Comparison of ENCODE assay signal across 8 mouse cellular contexts in the genomic region with DNA sequence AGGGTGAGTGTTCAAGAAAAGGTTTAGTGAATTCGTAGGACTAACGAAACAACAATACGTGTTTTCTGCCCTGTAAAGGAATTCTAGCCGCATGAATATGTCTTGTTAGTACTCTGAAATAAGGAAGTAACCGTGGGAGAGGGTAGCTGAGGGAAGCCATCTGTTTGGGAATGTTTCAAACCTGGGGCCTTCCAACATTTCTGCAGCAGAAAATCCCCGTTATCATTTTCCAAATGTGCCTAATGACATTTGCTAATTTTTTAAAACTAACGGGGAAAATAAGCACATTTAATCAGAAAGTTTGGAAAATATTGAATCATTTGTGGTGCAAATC. TPM values are rescaled to one million over a fixed set of nuclear protein-coding genes. Genes with fewer than 3 reads are reported as not detected.
A peak's percentile ranks its signal among the peaks of the same experiment; 100 is the strongest.
DNase-seq lines count a peak whose midpoint lies in the region; ATAC-seq and TF ChIP-seq lines count a peak whose summit lies in the region.

No protein-coding gene starts in this region.

- no peaks in the 10 kb centered on the region for H3K27me3 ChIP-seq in heart, embryonic 13.5 days (replicated peaks)
- H3K27me3 ChIP-seq in G1E (ENCODE audit: insufficient read depth, low read length) = no peaks in the 10 kb centered on the region
- no peaks in the 10 kb centered on the region for H3K27me3 ChIP-seq in forebrain, postnatal 0 days (ENCODE audit: insufficient read depth, low read length)

- H3K36me3 ChIP-seq in heart, embryonic 13.5 days = peaks cover 17% of the 10 kb centered on the region
- H3K36me3 ChIP-seq in G1E (replicated peaks) = peaks cover 18% of the 10 kb centered on the region
- H3K36me3 ChIP-seq in forebrain, postnatal 0 days (ENCODE audit: insufficient read depth) = no peaks in the 10 kb centered on the region

- no peak for DNase-seq in heart, adult 8-10 months (ENCODE audit: low spot score)
- no peak for DNase-seq in G1E (ENCODE audit: low spot score)
- DNase-seq in forebrain, postnatal 0 days = no peak
- no peak for DNase-seq in adrenal gland, adult 18-20 months (ENCODE audit: low spot score in 2 of 2)
- no peak for DNase-seq in right cerebral cortex, postnatal 25 days
- no peak for DNase-seq in left cerebral cortex, postnatal 14 days (ENCODE audit: low spot score in 2 of 2)

- no peak for TF ChIP-seq CTCF in G1E (IDR thresholded peaks at IDR 0.05; ENCODE audit: low read depth, low read length)
- no peak for TF ChIP-seq CTCF in forebrain, postnatal 0 days (IDR thresholded peaks at IDR 0.05; ENCODE audit: low read depth)

- intact Hi-C loops in left cerebral cortex, postnatal 14 days (cut with DNase I) = no loop called here

- H3K27ac ChIP-seq in heart, embryonic 13.5 days (replicated peaks) = peak overlapping the region; percentile 91
- peak overlapping the region; percentile 24; the same call in 1 of the 2 replicates for H3K27ac ChIP-seq in forebrain, postnatal 0 days (ENCODE audit: low read depth, low read length)

- H3K4me3 ChIP-seq in heart, embryonic 13.5 days = peak overlapping the region; percentile 78
- peak overlapping the region; percentile 68 for H3K4me3 ChIP-seq in G1E (ENCODE audit: low read depth, low read length)
- H3K4me3 ChIP-seq in forebrain, postnatal 0 days (ENCODE audit: low read depth, low read length) = peak overlapping the region; percentile 65

- WGBS in heart, embryonic 13.5 days = 2% methylated on average over 7 of the region's 7 CpGs
- under 1% methylated on average over 7 of the region's 7 CpGs for WGBS in forebrain, postnatal 0 days

- no peaks in the 10 kb centered on the region for H3K9me3 ChIP-seq in heart, embryonic 13.5 days
- H3K9me3 ChIP-seq in G1E (replicated peaks) = no peaks in the 10 kb centered on the region
- no peaks in the 10 kb centered on the region for H3K9me3 ChIP-seq in forebrain, postnatal 0 days (ENCODE audit: low read length)

- H3K9ac ChIP-seq in heart, embryonic 13.5 days = peak overlapping the region; percentile 89
- H3K9ac ChIP-seq in forebrain, postnatal 0 days = peak overlapping the region; percentile 61

- peaks cover 13% of the 10 kb centered on the region for H3K4me1 ChIP-seq in heart, embryonic 13.5 days
- peaks cover 11% of the 10 kb centered on the region for H3K4me1 ChIP-seq in G1E (ENCODE audit: insufficient read depth, low read depth, low read length)
- H3K4me1 ChIP-seq in forebrain, postnatal 0 days (ENCODE audit: insufficient read depth) = peaks cover 5% of the 10 kb centered on the region; the same call in 1 of the 2 replicates

- 0 out of 2 replicates have a peak, but pooled peaks have one; percentile 23 for ATAC-seq in heart, embryonic 13.5 days (ENCODE audit: extremely low read depth, insufficient number of reproducible peaks, low FRiP score, low TSS enrichment)
- ATAC-seq in G1E (ENCODE audit: extremely low read depth, insufficient number of reproducible peaks, low FRiP score, poor library complexity, severe bottlenecking) = peak; percentile 6; the same call in 1 of the 2 replicates
- peak; percentile 77 for ATAC-seq in forebrain, postnatal 0 days
- ATAC-seq in megakaryocyte, adult 5-6 weeks (ENCODE audit: poor library complexity, severe bottlenecking) = peak; percentile 36

- H3K4me2 ChIP-seq in heart, embryonic 13.5 days = peak overlapping the region; percentile 69
- peak overlapping the region; percentile 48 for H3K4me2 ChIP-seq in forebrain, postnatal 0 days (ENCODE audit: low read depth)

RNA-seq across cellular contexts. Expression of a gene that starts 0.3 kb away (rescaled TPM):
- 113 and 129 TPM in 2 replicates for polyA plus RNA-seq in heart, embryonic 13.5 days (2015; fragmentation: Nextera tagmentation; extraction: Ambion mirVana)
- total RNA-seq in heart, adult 8-10 months (2022) = 10 to 100 TPM; 44.0 to 51.5 (median 47.5) TPM
- total RNA-seq in G1E (2014; fragmentation: Nextera tagmentation) = 19.0 and 25.8 TPM in 2 replicates
- 64.9 and 72.9 TPM in 2 replicates for total RNA-seq in G1E (2017)
- polyA plus RNA-seq in G1E (2012) = 21.0 and 30.2 TPM in 2 replicates
- total RNA-seq in forebrain, postnatal 0 days (2014; rRNA removed) = 18.1 and 23.1 TPM in 2 replicates
- polyA plus RNA-seq in forebrain, postnatal 0 days (2015; fragmentation: Nextera tagmentation; extraction: Ambion mirVana) = 115 and 120 TPM in 2 replicates
- total RNA-seq in megakaryocyte, adult 5-6 weeks (2015) = 36.8 and 42.5 TPM in 2 replicates
- 47.4 and 51.7 TPM in 2 replicates for total RNA-seq in megakaryocyte, adult 5-6 weeks (2017)
- 10 to 100 TPM; 36.4 to 44.6 TPM for total RNA-seq in adrenal gland, adult 18-20 months (2021)
- total RNA-seq in left cerebral cortex, postnatal 14 days (2021) = 10 to 100 TPM; 40.5 to 40.6 TPM

RNA-seq across cellular contexts. Expression of a gene that starts 31.9 kb away (rescaled TPM):
- polyA plus RNA-seq in heart, embryonic 13.5 days (2015; fragmentation: Nextera tagmentation; extraction: Ambion mirVana) = 5.1 and 5.4 TPM in 2 replicates
- under 1 TPM; 0.17 to 0.24 (median 0.20) TPM for total RNA-seq in heart, adult 8-10 months (2022)
- total RNA-seq in G1E (2014; fragmentation: Nextera tagmentation) (not detected in 2 replicates), G1E (2017) (0.12 and 0.27 TPM in 2 replicates)
- not detected in 2 replicates for polyA plus RNA-seq in G1E (2012)
- 156 and 167 TPM in 2 replicates for total RNA-seq in forebrain, postnatal 0 days (2014; rRNA removed)
- polyA plus RNA-seq in forebrain, postnatal 0 days (2015; fragmentation: Nextera tagmentation; extraction: Ambion mirVana) = 140 and 159 TPM in 2 replicates
- 0.18 and 0.27 TPM in 2 replicates for total RNA-seq in megakaryocyte, adult 5-6 weeks (2015)
- total RNA-seq in megakaryocyte, adult 5-6 weeks (2017) = 0.28 TPM in 1 of 2 replicates, not detected in the other
- 1 to 10 TPM; 1.2 to 1.5 TPM for total RNA-seq in adrenal gland, adult 18-20 months (2021)
- total RNA-seq in left cerebral cortex, postnatal 14 days (2021) = 10 to 100 TPM; 51.5 to 55.8 TPM

Comparison
In these comparisons a context has a peak if more than half of its experiments do, and no peak if none do; other contexts are left out.
1. ATAC-seq: peak in every context shown above with its lines; median percentile 77 in forebrain, postnatal 0 days; 36 in megakaryocyte, adult 5-6 weeks; 23 in heart, embryonic 13.5 days; 6 in G1E.
2. RNA of a gene that starts 31.9 kb away (total RNA-seq): 156 to 167 TPM in forebrain, postnatal 0 days and 51.5 to 55.8 TPM in left cerebral cortex, postnatal 14 days; 1.2 to 1.5 TPM in adrenal gland, adult 18-20 months, 0.12 to 0.27 TPM in G1E, 0.18 to 0.28 TPM in megakaryocyte, adult 5-6 weeks and 0.17 to 0.24 TPM in heart, adult 8-10 months; every median in the first group is over 10 times any median in the second.
3. Peak in every context shown above with its lines, with median percentiles within 50 percentile points of each other: H3K4me3 ChIP-seq.